Comparison of ENCODE assay signal across 8 mouse cellular contexts in the genomic region with DNA sequence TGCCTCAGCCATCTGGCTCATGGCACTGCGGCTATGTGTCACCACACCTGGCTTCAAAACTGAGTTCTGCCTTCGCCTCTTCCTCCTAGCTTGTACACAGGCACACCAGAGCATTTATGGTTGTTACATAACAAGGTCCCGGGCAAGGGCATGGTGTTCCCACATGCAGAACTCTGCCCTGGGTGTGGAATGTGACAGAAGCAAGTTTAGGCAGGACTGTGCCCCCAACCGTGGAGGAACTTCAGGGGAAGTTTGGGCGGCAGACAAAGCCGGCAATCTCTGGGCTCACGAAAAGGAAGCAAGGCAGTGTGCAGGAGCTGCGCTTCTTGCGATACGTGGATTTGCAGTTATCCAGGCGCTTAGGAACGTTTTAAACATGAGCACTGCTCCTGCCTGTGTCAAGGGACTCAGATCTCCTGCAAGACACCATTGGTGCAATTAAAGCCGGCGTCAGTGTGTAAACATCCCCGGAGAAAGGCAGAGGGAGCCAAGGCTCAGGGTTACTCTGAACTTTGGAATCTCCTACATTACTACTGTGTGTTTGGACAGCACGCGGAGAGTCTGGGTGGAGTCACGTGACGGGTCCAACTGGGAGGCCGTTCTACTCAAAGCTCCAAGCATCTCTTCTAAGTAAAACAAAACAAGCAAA. TPM values are rescaled to one million over a fixed set of nuclear protein-coding genes. Genes with fewer than 3 reads are reported as not detected.
DNase-seq lines count a peak whose midpoint lies in the region; ATAC-seq and TF ChIP-seq lines count a peak whose summit lies in the region.

No protein-coding gene starts in this region.

- DNase-seq in urinary bladder, adult 18-20 months (ENCODE audit: low spot score in 2 of 2), result peak; percentile 59 to 74
- DNase-seq in urinary bladder, postnatal 10 days (ENCODE audit: low spot score), result no peak
- DNase-seq in heart, postnatal 0 days (ENCODE audit: low spot score), result peak; percentile 81
- peak; percentile 69 to 83 for DNase-seq in kidney, postnatal 4 days
- DNase-seq in liver, embryonic 14.5 days (ENCODE audit: low read depth in 3 of 3, low spot score in 3 of 3), result peak in 1 of 3 experiments; percentile 30
- peak; percentile 63 for DNase-seq in neural tube, embryonic 10.5 days (ENCODE audit: extremely low spot score, low spot score)
- peak; percentile 16 for DNase-seq in thymus, postnatal 14 days

- WGBS in forebrain, embryonic 13.5 days, result 10% methylated on average over 20 of the region's 20 CpGs
- WGBS in heart, postnatal 0 days, result 6% methylated on average over 20 of the region's 20 CpGs
- WGBS in liver, embryonic 14.5 days (ENCODE audit: insufficient replicate concordance), result 7% methylated on average over 20 of the region's 20 CpGs

- H3K4me2 ChIP-seq in forebrain, embryonic 13.5 days, result peak overlapping the region; percentile 65
- peak overlapping the region; percentile 59 for H3K4me2 ChIP-seq in heart, postnatal 0 days (ENCODE audit: low read depth, low read length)
- H3K4me2 ChIP-seq in liver, embryonic 14.5 days (ENCODE audit: low read depth), result peak overlapping the region; percentile 72

- H3K4me3 ChIP-seq in forebrain, embryonic 13.5 days, result peak overlapping the region; percentile 30
- peak overlapping the region; percentile 32 for H3K4me3 ChIP-seq in heart, postnatal 0 days (ENCODE audit: low read depth, low read length)
- peak overlapping the region; percentile 41 to 53 for H3K4me3 ChIP-seq in liver, embryonic 14.5 days (ENCODE audit: insufficient read depth in 1 of 2, low read depth in 2 of 2, low read length in 2 of 2)

- H3K27me3 ChIP-seq in forebrain, embryonic 13.5 days, result no peaks in the 10 kb centered on the region; the same call in 1 of the 2 replicates
- H3K27me3 ChIP-seq in heart, postnatal 0 days (ENCODE audit: control insufficient read depth, insufficient read depth, low read length), result no peaks in the 10 kb centered on the region
- H3K27me3 ChIP-seq in liver, embryonic 14.5 days (ENCODE audit: control insufficient read depth, insufficient read depth, low read length), result no peaks in the 10 kb centered on the region

- no peak for TF ChIP-seq EP300 in heart, postnatal 0 days (IDR thresholded peaks at IDR 0.05; ENCODE audit: low read depth)
- TF ChIP-seq EP300 in liver, embryonic 14.5 days (IDR thresholded peaks at IDR 0.05; ENCODE audit: low read depth), result no peak

- no peaks in the 10 kb centered on the region for H3K36me3 ChIP-seq in forebrain, embryonic 13.5 days (ENCODE audit: poor library complexity, severe bottlenecking)
- no peaks in the 10 kb centered on the region for H3K36me3 ChIP-seq in heart, postnatal 0 days (replicated peaks; ENCODE audit: control insufficient read depth, insufficient read depth, low read length)
- H3K36me3 ChIP-seq in liver, embryonic 14.5 days (replicated peaks; ENCODE audit: control insufficient read depth, insufficient read depth, low read depth), result no peaks in the 10 kb centered on the region

- no peaks in the 10 kb centered on the region for H3K9me3 ChIP-seq in forebrain, embryonic 13.5 days (replicated peaks)
- H3K9me3 ChIP-seq in heart, postnatal 0 days (replicated peaks; ENCODE audit: control insufficient read depth, low read length), result no peaks in the 10 kb centered on the region
- no peaks in the 10 kb centered on the region for H3K9me3 ChIP-seq in liver, embryonic 14.5 days (ENCODE audit: control insufficient read depth, low read length)

- H3K4me1 ChIP-seq in forebrain, embryonic 13.5 days, result peaks cover 9% of the 10 kb centered on the region
- H3K4me1 ChIP-seq in heart, postnatal 0 days (ENCODE audit: control insufficient read depth, insufficient read depth), result no peaks in the 10 kb centered on the region
- H3K4me1 ChIP-seq in liver, embryonic 14.5 days (replicated peaks; ENCODE audit: control insufficient read depth in 2 of 2, insufficient read depth in 2 of 2, low read length in 1 of 2), result peaks cover 4 to 11% of the 10 kb centered on the region in 2 experiments; a peak in 3 of 4 replicates

- no peak overlapping the region for H3K27ac ChIP-seq in forebrain, embryonic 13.5 days
- peak overlapping the region; percentile 39; the same call in 1 of the 2 replicates for H3K27ac ChIP-seq in heart, postnatal 0 days (ENCODE audit: low read depth)
- H3K27ac ChIP-seq in liver, embryonic 14.5 days, result no peak overlapping the region

- peak; percentile 28; the same call in 1 of the 2 replicates for TF ChIP-seq CTCF in heart, postnatal 0 days (IDR thresholded peaks at IDR 0.05; ENCODE audit: low read depth)
- no peak for TF ChIP-seq CTCF in liver, embryonic 14.5 days (IDR thresholded peaks at IDR 0.05; ENCODE audit: low read depth)

- H3K9ac ChIP-seq in forebrain, embryonic 13.5 days, result peak overlapping the region; percentile 45; the same call in 1 of the 2 replicates
- H3K9ac ChIP-seq in heart, postnatal 0 days (replicated peaks; ENCODE audit: low read depth, low read length), result peak overlapping the region; percentile 16; the same call in 1 of the 2 replicates
- no peak overlapping the region for H3K9ac ChIP-seq in liver, embryonic 14.5 days (replicated peaks)

- peak; percentile 80 for ATAC-seq in forebrain, embryonic 13.5 days
- ATAC-seq in heart, postnatal 0 days (ENCODE audit: insufficient read depth, low read depth), result peak; percentile 91
- ATAC-seq in liver, embryonic 14.5 days (ENCODE audit: insufficient read depth), result peak; percentile 82

RNA-seq across cellular contexts. Expression of a gene that starts 19.1 kb away (rescaled TPM):
- polyA plus RNA-seq in forebrain, embryonic 13.5 days (2015; fragmentation: Nextera tagmentation; extraction: Ambion mirVana), result 39.9 and 44.7 TPM in 2 replicates
- 11.3 and 17.4 TPM in 2 replicates for total RNA-seq in heart, postnatal 0 days (2014; rRNA removed; ENCODE audit: low replicate concordance)
- 9.3 and 12.1 TPM in 2 replicates for polyA plus RNA-seq in heart, postnatal 0 days (2015; fragmentation: Nextera tagmentation; extraction: Ambion mirVana)
- 2.3 and 2.8 TPM in 2 replicates for polyA plus RNA-seq in liver, embryonic 14.5 days (2012; rRNA removed)
- polyA plus RNA-seq in liver, embryonic 14.5 days (2014; fragmentation: Nextera tagmentation; extraction: Ambion mirVana), result 3.6 and 4.5 TPM in 2 replicates

RNA-seq across cellular contexts. Expression of a gene that starts 42.3 kb away (rescaled TPM):
- polyA plus RNA-seq in forebrain, embryonic 13.5 days (2015; fragmentation: Nextera tagmentation; extraction: Ambion mirVana), result 4.8 and 5.7 TPM in 2 replicates
- total RNA-seq in heart, postnatal 0 days (2014; rRNA removed; ENCODE audit: low replicate concordance), result 3.8 and 5.3 TPM in 2 replicates
- polyA plus RNA-seq in heart, postnatal 0 days (2015; fragmentation: Nextera tagmentation; extraction: Ambion mirVana), result 2.5 and 2.6 TPM in 2 replicates
- 0.19 and 0.23 TPM in 2 replicates for polyA plus RNA-seq in liver, embryonic 14.5 days (2012; rRNA removed)
- polyA plus RNA-seq in liver, embryonic 14.5 days (2014; fragmentation: Nextera tagmentation; extraction: Ambion mirVana), result 0.58 and 1.4 TPM in 2 replicates
